Mouse (Mus musculus) CH12.LX (cell line): ENCODE measurements around the gene Mrpl38. TPM values are rescaled to one million over a fixed set of nuclear protein-coding genes. Genes with fewer than 3 reads are reported as not detected.

Experiments used
- DNase-seq: peaks from one replicate; pipeline ENCODE4 v3.0.0-alpha.2; 2013; ENCODE audit errors: extremely low read depth
- H3K27ac ChIP-seq: 2 replicates; pipeline ENCODE4 v1.5.1; 2012; ENCODE audit warnings: low read depth, mild to moderate bottlenecking, control low read depth, moderate library complexity; ENCODE audit not compliant: insufficient read depth
- H3K27me3 ChIP-seq: replicated peaks from 2 replicates; pipeline ENCODE3; 2012; ENCODE audit warnings: inconsistent platforms
- H3K36me3 ChIP-seq, 2 experiments: replicated peaks in 1 of 2; 2 replicates each; pipeline versions ENCODE3 to v1.6.1; 2012; ENCODE audit warnings: inconsistent platforms in 1 of 2, low read length in 1 of 2, mild to moderate bottlenecking in 1 of 2, mixed read lengths in 1 of 2, moderate library complexity in 1 of 2; ENCODE audit not compliant: control insufficient read depth in 1 of 2, insufficient read depth in 1 of 2
- H3K4me1 ChIP-seq, 2 experiments: 2 replicates each; pipeline ENCODE4 v1.6.1; 2012; ENCODE audit warnings: inconsistent platforms in 1 of 2, moderate library complexity in 1 of 2; ENCODE audit not compliant: insufficient read depth in 2 of 2, control insufficient read depth in 1 of 2
- H3K4me2 ChIP-seq: 2 replicates; pipeline ENCODE4 v1.6.1; 2012; ENCODE audit warnings: low read depth, mild to moderate bottlenecking, control low read depth; ENCODE audit not compliant: poor library complexity, insufficient read depth, severe bottlenecking
- H3K4me3 ChIP-seq, 3 experiments: fragments of 150-350 bp in 1 of 3; sonication (generic) in 1 of 3; replicated peaks in 1 of 3; 2 replicates each; pipeline versions ENCODE3 to v1.5.1; 2011 to 2012; ENCODE audit warnings: low read depth in 2 of 3, low read length in 2 of 3, mild to moderate bottlenecking in 2 of 3, moderate library complexity in 2 of 3, control low read depth in 1 of 3, improper control_type of control experiment in 1 of 3, inconsistent platforms in 1 of 3, mixed read lengths in 1 of 3; ENCODE audit not compliant: poor library complexity in 1 of 3
- H3K79me2 ChIP-seq: replicated peaks from 2 replicates; pipeline ENCODE4 v1.6.1; 2012; ENCODE audit warnings: mild to moderate bottlenecking, moderate library complexity; ENCODE audit not compliant: control insufficient read depth, poor library complexity, insufficient read depth, severe bottlenecking; ENCODE audit errors: extremely low read depth
- H3K9ac ChIP-seq: 2 replicates; pipeline ENCODE4 v1.6.1; 2012; ENCODE audit warnings: low read depth, mild to moderate bottlenecking, control low read depth, moderate library complexity; ENCODE audit not compliant: insufficient read depth
- H3K9me3 ChIP-seq: replicated peaks from 2 replicates; pipeline ENCODE3; 2012; ENCODE audit warnings: low read length, inconsistent platforms, mixed read lengths
- BHLHE40 ChIP-seq: IDR thresholded peaks from 2 replicates; pipeline ENCODE4 v1.6.1; 2011; ENCODE audit warnings: mild to moderate bottlenecking, low read depth, low read length, improper control_type of control experiment
- E2F4 ChIP-seq: IDR thresholded peaks from 2 replicates; pipeline ENCODE4 v1.6.1; 2011; ENCODE audit warnings: low read depth, low read length, improper control_type of control experiment; ENCODE audit not compliant: insufficient replicate concordance
- ELF1 ChIP-seq: IDR thresholded peaks from 2 replicates; pipeline ENCODE4 v1.6.1; 2014; ENCODE audit warnings: low read depth, mild to moderate bottlenecking, inconsistent platforms, low read length, improper control_type of control experiment
- EP300 ChIP-seq: IDR thresholded peaks from 2 replicates; pipeline ENCODE4 v1.6.1; 2011; ENCODE audit warnings: low read length, improper control_type of control experiment
- ETS1 ChIP-seq: conservative IDR thresholded peaks from 2 replicates; pipeline ENCODE4 v1.6.1; 2012; ENCODE audit warnings: low read depth, mild to moderate bottlenecking, inconsistent platforms, low read length, improper control_type of control experiment, moderate library complexity
- GABPA ChIP-seq: IDR thresholded peaks from 2 replicates; pipeline ENCODE4 v1.6.1; 2012; ENCODE audit warnings: low read depth, low read length, improper control_type of control experiment, inconsistent platforms; ENCODE audit not compliant: insufficient replicate concordance
- IRF4 ChIP-seq: IDR thresholded peaks from 2 replicates; pipeline ENCODE4 v1.6.1; 2014; ENCODE audit warnings: low read depth, mild to moderate bottlenecking, inconsistent platforms, low read length, improper control_type of control experiment
- JUN ChIP-seq: IDR thresholded peaks from 2 replicates; pipeline ENCODE4 v1.6.1; 2011; ENCODE audit warnings: low read depth, mild to moderate bottlenecking, low read length, improper control_type of control experiment, moderate library complexity; ENCODE audit not compliant: insufficient read depth
- JUND ChIP-seq: conservative IDR thresholded peaks from 2 replicates; pipeline ENCODE4 v1.6.1; 2011; ENCODE audit warnings: low read depth, low read length, improper control_type of control experiment
- KAT2A ChIP-seq: IDR thresholded peaks from 2 replicates; pipeline ENCODE4 v1.6.1; 2012; ENCODE audit warnings: low read length, improper control_type of control experiment, inconsistent platforms; ENCODE audit not compliant: insufficient replicate concordance
- MAFK ChIP-seq: IDR thresholded peaks from 2 replicates; pipeline ENCODE4 v1.6.1; 2011; ENCODE audit warnings: low read length, improper control_type of control experiment; ENCODE audit not compliant: insufficient replicate concordance
- MAX ChIP-seq: IDR thresholded peaks from 2 replicates; pipeline ENCODE4 v1.6.1; 2011; ENCODE audit warnings: low read length, improper control_type of control experiment
- MAZ ChIP-seq: IDR thresholded peaks from 2 replicates; pipeline ENCODE4 v1.6.1; 2012; ENCODE audit warnings: low read depth, mild to moderate bottlenecking, inconsistent platforms, low read length, improper control_type of control experiment, moderate library complexity
- MEF2A ChIP-seq: IDR thresholded peaks from 2 replicates; pipeline ENCODE4 v1.6.1; 2014; ENCODE audit warnings: low read depth, mild to moderate bottlenecking, inconsistent platforms, low read length, improper control_type of control experiment, borderline replicate concordance
- MXI1 ChIP-seq: IDR thresholded peaks from 2 replicates; pipeline ENCODE4 v1.6.1; 2011; ENCODE audit warnings: mild to moderate bottlenecking, low read depth, low read length, improper control_type of control experiment
- MYC ChIP-seq: IDR thresholded peaks from 2 replicates; pipeline ENCODE4 v1.6.1; 2011; ENCODE audit warnings: low read depth, mild to moderate bottlenecking, improper control_type of control experiment, low read length
- NRF1 ChIP-seq: IDR thresholded peaks from 2 replicates; pipeline ENCODE4 v1.6.1; 2014; ENCODE audit warnings: low read depth, mild to moderate bottlenecking, inconsistent platforms, low read length, improper control_type of control experiment, moderate library complexity
- PAX5 ChIP-seq: IDR thresholded peaks from 2 replicates; pipeline ENCODE4 v1.6.1; 2012; ENCODE audit warnings: low read length, inconsistent platforms, mixed read lengths
- POLR2AphosphoS2 ChIP-seq: IDR thresholded peaks from 2 replicates; pipeline ENCODE4 v1.6.1; 2011; ENCODE audit warnings: low read depth, low read length, improper control_type of control experiment
- RAD21 ChIP-seq: IDR thresholded peaks from 2 replicates; pipeline ENCODE4 v1.6.1; 2011; ENCODE audit warnings: low read depth, mild to moderate bottlenecking, low read length, improper control_type of control experiment, moderate library complexity
- SIN3A ChIP-seq: IDR thresholded peaks from 2 replicates; pipeline ENCODE4 v1.6.1; 2012; ENCODE audit warnings: low read length, improper control_type of control experiment, inconsistent platforms
- SMC3 ChIP-seq: IDR thresholded peaks from 2 replicates; pipeline ENCODE4 v1.6.1; 2011; ENCODE audit warnings: low read depth, low read length, improper control_type of control experiment
- TBP ChIP-seq: conservative IDR thresholded peaks from 2 replicates; pipeline ENCODE4 v1.6.1; 2011; ENCODE audit warnings: low read depth, low read length, improper control_type of control experiment
- TCF12 ChIP-seq: IDR thresholded peaks from 2 replicates; pipeline ENCODE4 v1.6.1; 2014; ENCODE audit warnings: low read depth, mild to moderate bottlenecking, inconsistent platforms, low read length, improper control_type of control experiment
- UBTF ChIP-seq: IDR thresholded peaks from 2 replicates; pipeline ENCODE4 v1.6.1; 2012; ENCODE audit warnings: low read depth, mild to moderate bottlenecking, inconsistent platforms, low read length, improper control_type of control experiment, moderate library complexity
- USF1 ChIP-seq: IDR thresholded peaks from 2 replicates; pipeline ENCODE4 v1.6.1; 2014; ENCODE audit warnings: low read depth, mild to moderate bottlenecking, inconsistent platforms, low read length, improper control_type of control experiment
- ZC3H11A ChIP-seq: IDR thresholded peaks from 2 replicates; pipeline ENCODE4 v1.6.1; 2012; ENCODE audit warnings: low read depth, mild to moderate bottlenecking, inconsistent platforms, low read length, improper control_type of control experiment
- ZKSCAN1 ChIP-seq: IDR thresholded peaks from 2 replicates; pipeline ENCODE4 v1.6.1; 2012; ENCODE audit warnings: low read depth, inconsistent platforms, low read length, improper control_type of control experiment, borderline replicate concordance
- ZMIZ1 ChIP-seq: IDR thresholded peaks from 2 replicates; pipeline ENCODE4 v1.6.1; 2012; ENCODE audit warnings: low read depth, mild to moderate bottlenecking, inconsistent platforms, low read length, improper control_type of control experiment
- dilution Hi-C: fragments of 300-500 bp; cut with MboI; formaldehyde crosslinking; loops from 2 replicates; pipeline ENCODE4 v1.14.3; 2020; ENCODE audit warnings: low sequenced_read_pairs; ENCODE audit not compliant: extremely low pct_unique_long_range_greater_than_20kb, extremely low pct_ligation_motif_present
- in situ Hi-C: fragments of 300-500 bp; cut with MboI; formaldehyde crosslinking; loops from 3 replicates; pipeline ENCODE4 v1.14.3; 2019; ENCODE audit warnings: low sequenced_read_pairs, low pct_ligation_motif_present, low pct_unique_long_range_greater_than_20kb, mixed read lengths
- polyA plus RNA-seq: library from polyadenylated mRNA; unstranded; fragments of >175 nt; gene quantifications from 2 replicates; pipeline ENCODE4 v1.2.1, GENCODE M21; 2012; ENCODE audit warnings: low read depth; ENCODE audit not compliant: insufficient read length
- total RNA-seq, 2 experiments: library from RNA; depleted of rRNA; stranded (reverse); fragments of 300-350 nt in 1 of 2; fragments of >200 nt in 1 of 2; gene quantifications; 2 replicates each; pipeline ENCODE4 v1.2.3; 2012 to 2014

Gene Mrpl38
- total and polyA plus RNA-seq, 3 experiments = 109 to 188 (median 157) TPM

DNA sequence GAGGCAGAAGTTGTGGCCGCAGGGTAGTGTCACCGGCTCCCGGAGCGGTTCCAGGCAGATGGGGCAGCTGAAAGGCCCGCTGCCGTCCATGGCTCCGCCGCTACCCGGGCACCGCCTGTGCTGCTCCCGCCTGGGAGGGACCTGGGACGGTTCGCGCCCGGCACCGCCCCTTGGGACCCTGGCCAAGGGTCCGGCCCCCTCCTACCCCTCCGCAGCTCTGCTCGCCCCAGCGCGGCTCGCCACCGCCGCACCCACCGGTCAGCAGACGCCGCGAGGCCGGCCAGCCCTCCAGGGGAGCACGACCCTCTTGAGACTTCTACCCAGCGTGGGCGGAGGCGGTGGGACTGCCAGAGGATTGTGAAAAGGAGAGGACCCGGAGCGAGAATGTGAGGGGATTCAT, 28.5 kb downstream of the Mrpl38 start:
- H3K79me2 ChIP-seq = no peaks in the 10 kb centered on the region
- in situ Hi-C loops (no loop called here), dilution Hi-C loops (no loop called here)
- H3K9ac ChIP-seq = no peak overlapping the region
- H3K4me3 ChIP-seq = no peak overlapping the region
- H3K9me3 ChIP-seq = peaks cover 12% of the 10 kb centered on the region
- H3K27me3 ChIP-seq = no peaks in the 10 kb centered on the region
- no peaks in the 10 kb centered on the region for H3K36me3 ChIP-seq
- TF ChIP-seq JUND (no peak), POLR2AphosphoS2 (no peak), RAD21 (no peak), UBTF (no peak), ZMIZ1 (no peak), PAX5 (no peak), TBP (no peak), SIN3A (no peak), MAFK (no peak), MAZ (no peak), MXI1 (no peak), USF1 (no peak), ZC3H11A (no peak), KAT2A (no peak), ETS1 (no peak), JUN (no peak)
- H3K27ac ChIP-seq = no peak overlapping the region
- H3K4me1 ChIP-seq = peaks cover 12 to 13% of the 10 kb centered on the region in 2 experiments
- DNase-seq = no peak
- H3K4me2 ChIP-seq = no peak overlapping the region

DNA sequence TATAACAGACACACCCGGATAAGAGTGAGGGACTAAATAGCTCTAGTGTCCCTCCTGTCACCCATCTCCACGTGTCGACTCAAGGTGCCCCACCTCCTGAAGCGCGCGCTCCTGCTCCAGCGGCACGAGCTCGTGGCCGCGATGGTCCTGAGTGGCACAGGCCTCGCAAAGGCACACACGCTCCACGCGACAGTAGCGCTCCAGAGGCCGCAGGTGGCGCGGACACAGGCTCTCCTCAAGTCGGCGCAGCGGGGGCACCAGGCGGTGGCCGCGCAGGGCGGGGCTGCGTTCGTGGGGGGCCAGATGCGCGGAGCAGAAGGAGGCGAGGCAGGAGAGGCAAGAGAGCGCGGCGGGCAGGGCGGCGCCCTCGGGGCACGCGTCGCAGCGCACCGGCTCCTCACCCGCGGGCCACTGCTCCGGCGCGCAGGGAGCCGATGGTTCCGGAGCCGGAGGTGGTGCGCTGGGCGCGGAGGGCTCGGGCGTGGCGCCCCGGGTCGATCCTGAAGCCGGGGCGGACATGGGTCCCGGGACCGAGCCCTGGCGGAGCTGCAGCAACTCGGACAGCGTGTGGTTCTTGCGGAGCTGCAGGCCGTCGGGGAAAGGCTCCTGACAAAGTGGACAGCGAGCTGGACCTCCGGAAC, 29.1 kb downstream of the Mrpl38 start:
- Histone ChIP-seq H3K9me3 (peaks cover 12% of the 10 kb centered on the region), H3K79me2 (no peaks in the 10 kb centered on the region), H3K27ac (no peak overlapping the region), H3K4me2 (no peak overlapping the region), H3K9ac (no peak overlapping the region), H3K36me3 (no peaks in the 10 kb centered on the region), H3K4me3 (no peak overlapping the region), H3K4me1 (peaks cover 13 to 14% of the 10 kb centered on the region in 2 experiments), H3K27me3 (no peaks in the 10 kb centered on the region)
- DNase-seq = no peak
- in situ Hi-C loops = no loop called here
- TF ChIP-seq JUN (no peak), GABPA (no peak), NRF1 (no peak), MYC (no peak), E2F4 (no peak), MXI1 (no peak), IRF4 (no peak), ZKSCAN1 (no peak), EP300 (no peak), ZMIZ1 (no peak), ELF1 (no peak), MEF2A (no peak), SMC3 (no peak), POLR2AphosphoS2 (no peak), BHLHE40 (no peak), JUND (no peak), MAX (no peak), RAD21 (no peak), MAZ (no peak), TCF12 (no peak)
- dilution Hi-C loops = no loop called here
